Mouse (Mus musculus) MEL (cell line): ENCODE data around the gene Tmco5. TPM values are rescaled to one million over a fixed set of nuclear protein-coding genes. Genes with fewer than 3 reads are reported as not detected.

Source experiments
- DNase-seq: peaks from one replicate; pipeline ENCODE4 v3.0.0; 2011; ENCODE audit warnings: low read depth, low spot score
- H3K27ac ChIP-seq: 2 replicates; pipeline ENCODE4 v1.5.1; 2012; ENCODE audit warnings: low read depth, mild to moderate bottlenecking, control low read depth, low read length, moderate library complexity; ENCODE audit not compliant: control insufficient read depth
- H3K27me3 ChIP-seq, 2 experiments: fragments of 150-350 bp in 1 of 2; sonication (generic) in 1 of 2; 2 replicates each; pipeline ENCODE4 v1.6.1; 2012; ENCODE audit warnings: low read length in 2 of 2, mild to moderate bottlenecking in 2 of 2, improper control_type of control experiment in 1 of 2, moderate library complexity in 1 of 2; ENCODE audit not compliant: insufficient read depth in 2 of 2, control insufficient read depth in 1 of 2
- H3K36me3 ChIP-seq, 2 experiments: 2 replicates each; pipeline ENCODE4 v1.6.1; 2012 to 2014; ENCODE audit warnings: low read length in 2 of 2, improper control_type of control experiment in 1 of 2, inconsistent platforms in 1 of 2, mild to moderate bottlenecking in 1 of 2; ENCODE audit not compliant: insufficient read depth in 2 of 2, control insufficient read depth in 1 of 2
- H3K4me1 ChIP-seq, 2 experiments: fragments of 150-350 bp in 1 of 2; sonication (generic) in 1 of 2; 2 replicates each; pipeline ENCODE4 v1.6.1; 2012; ENCODE audit warnings: low read length in 2 of 2, improper control_type of control experiment in 1 of 2, mild to moderate bottlenecking in 1 of 2; ENCODE audit not compliant: insufficient read depth in 2 of 2, control insufficient read depth in 1 of 2
- H3K4me3 ChIP-seq, 2 experiments: fragments of 150-350 bp in 1 of 2; sonication (generic) in 1 of 2; 2 replicates each; pipeline ENCODE4 v1.5.1; 2012; ENCODE audit warnings: low read depth in 2 of 2, low read length in 2 of 2, mild to moderate bottlenecking in 2 of 2, moderate library complexity in 2 of 2, control low read depth in 1 of 2, improper control_type of control experiment in 1 of 2; ENCODE audit not compliant: control insufficient read depth in 1 of 2, insufficient read depth in 1 of 2
- H3K79me2 ChIP-seq: 2 replicates; pipeline ENCODE4 v1.6.1; 2012; ENCODE audit warnings: mild to moderate bottlenecking, low read length, moderate library complexity; ENCODE audit not compliant: control insufficient read depth, poor library complexity, insufficient read depth
- H3K9ac ChIP-seq: 2 replicates; pipeline ENCODE4 v1.6.1; 2012; ENCODE audit warnings: low read depth, mild to moderate bottlenecking, control low read depth, low read length, moderate library complexity; ENCODE audit not compliant: control insufficient read depth, poor library complexity, severe bottlenecking
- H3K9me3 ChIP-seq: fragments of 150-350 bp; sonication (generic); replicated peaks from 2 replicates; pipeline ENCODE4 v1.6.1; 2012; ENCODE audit warnings: mild to moderate bottlenecking, low read length, improper control_type of control experiment, moderate library complexity; ENCODE audit not compliant: insufficient read depth
- BHLHE40 ChIP-seq: IDR thresholded peaks from 2 replicates; pipeline ENCODE4 v1.6.1; 2012; ENCODE audit warnings: low read depth, mild to moderate bottlenecking, inconsistent platforms, low read length, improper control_type of control experiment, borderline replicate concordance
- CHD2 ChIP-seq: IDR thresholded peaks from 2 replicates; pipeline ENCODE4 v1.6.1; 2011; ENCODE audit warnings: low read length, improper control_type of control experiment
- CTCF ChIP-seq, 3 experiments: IDR thresholded peaks in 2 of 3; conservative IDR thresholded peaks in 1 of 3; 2 replicates each; pipeline ENCODE4 v1.5.1; 2011 to 2012; ENCODE audit warnings: low read length in 3 of 3, low read depth in 2 of 3, mild to moderate bottlenecking in 2 of 3, improper control_type of control experiment in 1 of 3, inconsistent platforms in 1 of 3, mixed read lengths in 1 of 3, moderate library complexity in 1 of 3; ENCODE audit not compliant: control insufficient read depth in 1 of 3, insufficient read depth in 1 of 3, poor library complexity in 1 of 3, severe bottlenecking in 1 of 3
- E2F4 ChIP-seq: IDR thresholded peaks from 2 replicates; pipeline ENCODE4 v1.6.1; 2011; ENCODE audit warnings: low read depth, low read length, improper control_type of control experiment, borderline replicate concordance
- ELF1 ChIP-seq: IDR thresholded peaks from 2 replicates; pipeline ENCODE4 v1.6.1; 2014; ENCODE audit warnings: low read depth, mild to moderate bottlenecking, inconsistent platforms, low read length, improper control_type of control experiment, moderate library complexity
- ETS1 ChIP-seq: IDR thresholded peaks from 2 replicates; pipeline ENCODE4 v1.6.1; 2012; ENCODE audit warnings: low read depth, mild to moderate bottlenecking, inconsistent platforms, low read length, improper control_type of control experiment, moderate library complexity
- HCFC1 ChIP-seq: IDR thresholded peaks from 2 replicates; pipeline ENCODE4 v1.6.1; 2012; ENCODE audit warnings: low read depth, mild to moderate bottlenecking, inconsistent platforms, low read length, improper control_type of control experiment, moderate library complexity
- JUND ChIP-seq: IDR thresholded peaks from 2 replicates; pipeline ENCODE4 v1.6.1; 2011; ENCODE audit warnings: low read depth, mild to moderate bottlenecking, improper control_type of control experiment, low read length
- KAT2A ChIP-seq: conservative IDR thresholded peaks from 2 replicates; pipeline ENCODE4 v1.6.1; 2012; ENCODE audit warnings: low read depth, low read length, improper control_type of control experiment, inconsistent platforms
- MAX ChIP-seq: IDR thresholded peaks from 2 replicates; pipeline ENCODE4 v1.6.1; 2011; ENCODE audit warnings: low read length, improper control_type of control experiment
- MEF2A ChIP-seq: IDR thresholded peaks from 2 replicates; pipeline ENCODE4 v1.6.1; 2014; ENCODE audit warnings: low read depth, mild to moderate bottlenecking, inconsistent platforms, low read length, improper control_type of control experiment; ENCODE audit not compliant: poor library complexity, insufficient replicate concordance, severe bottlenecking; ENCODE audit errors: extremely low read depth
- MXI1 ChIP-seq: IDR thresholded peaks from 2 replicates; pipeline ENCODE4 v1.6.1; 2011; ENCODE audit warnings: mild to moderate bottlenecking, low read depth, low read length, improper control_type of control experiment
- MYC ChIP-seq: IDR thresholded peaks from 2 replicates; pipeline ENCODE4 v1.6.1; 2011; ENCODE audit warnings: low read depth, mild to moderate bottlenecking, low read length, improper control_type of control experiment, moderate library complexity
- NELFE ChIP-seq: IDR thresholded peaks from 2 replicates; pipeline ENCODE4 v1.6.1; 2011; ENCODE audit warnings: low read depth, low read length, improper control_type of control experiment
- POLR2A ChIP-seq, 2 experiments: IDR thresholded peaks; 2 replicates each; pipeline ENCODE4 v1.6.1; 2011 to 2012; ENCODE audit warnings: low read length in 2 of 2, mild to moderate bottlenecking in 2 of 2, control low read depth in 1 of 2, improper control_type of control experiment in 1 of 2, low read depth in 1 of 2, moderate library complexity in 1 of 2; ENCODE audit not compliant: control insufficient read depth in 1 of 2, insufficient read depth in 1 of 2, poor library complexity in 1 of 2
- POLR2AphosphoS5 ChIP-seq: IDR thresholded peaks from 2 replicates; pipeline ENCODE4 v1.6.1; 2012; ENCODE audit warnings: low read depth, borderline replicate concordance, mild to moderate bottlenecking, inconsistent platforms, low read length, moderate library complexity, mixed read lengths
- RCOR1 ChIP-seq: IDR thresholded peaks from 2 replicates; pipeline ENCODE4 v1.6.1; 2012; ENCODE audit warnings: low read depth, mild to moderate bottlenecking, inconsistent platforms, low read length, improper control_type of control experiment
- SMC3 ChIP-seq: IDR thresholded peaks from 2 replicates; pipeline ENCODE4 v1.6.1; 2011; ENCODE audit warnings: low read depth, low read length, improper control_type of control experiment
- TBP ChIP-seq: IDR thresholded peaks from 2 replicates; pipeline ENCODE4 v1.8.0; 2011; ENCODE audit warnings: low read depth, low read length, improper control_type of control experiment
- TCF12 ChIP-seq: IDR thresholded peaks from 2 replicates; pipeline ENCODE4 v1.6.1; 2014; ENCODE audit warnings: low read depth, mild to moderate bottlenecking, inconsistent platforms, low read length, improper control_type of control experiment, moderate library complexity
- USF1 ChIP-seq: IDR thresholded peaks from 2 replicates; pipeline ENCODE4 v1.6.1; 2014; ENCODE audit warnings: low read depth, mild to moderate bottlenecking, inconsistent platforms, low read length, improper control_type of control experiment, moderate library complexity
- USF2 ChIP-seq, 2 experiments: IDR thresholded peaks; 2 replicates each; pipeline ENCODE4 v1.6.1; 2011 to 2012; ENCODE audit warnings: improper control_type of control experiment in 2 of 2, low read length in 2 of 2, borderline replicate concordance in 1 of 2, inconsistent platforms in 1 of 2, low read depth in 1 of 2, mild to moderate bottlenecking in 1 of 2; ENCODE audit not compliant: insufficient read depth in 1 of 2
- ZKSCAN1 ChIP-seq: IDR thresholded peaks from 2 replicates; pipeline ENCODE4 v1.6.1; 2012; ENCODE audit warnings: low read depth, mild to moderate bottlenecking, inconsistent platforms, low read length, improper control_type of control experiment, moderate library complexity
- ZMIZ1 ChIP-seq: IDR thresholded peaks from 2 replicates; pipeline ENCODE4 v1.6.1; 2012; ENCODE audit warnings: low read depth, mild to moderate bottlenecking, inconsistent platforms, low read length, improper control_type of control experiment, moderate library complexity
- ZNF384 ChIP-seq: IDR thresholded peaks from 2 replicates; pipeline ENCODE4 v1.6.1; 2012; ENCODE audit warnings: low read depth, mild to moderate bottlenecking, inconsistent platforms, low read length, improper control_type of control experiment
- polyA plus RNA-seq, 2 experiments: library from polyadenylated mRNA; stranded (reverse) in 1 of 2; unstranded in 1 of 2; fragments of >175 nt in 1 of 2; fragments of >200 nt in 1 of 2; gene quantifications; 2 replicates each; pipeline versions ENCODE4 v1.2.1 to v1.2.4; 2012; ENCODE audit warnings: low replicate concordance in 2 of 2, low read depth in 1 of 2; ENCODE audit not compliant: insufficient read length in 2 of 2, insufficient read depth in 1 of 2, missing spikeins in 1 of 2
- total RNA-seq: library from RNA; depleted of rRNA; stranded (reverse); fragments of 300-350 nt; gene quantifications from 2 replicates; pipeline ENCODE4 v1.2.3, GENCODE M21; 2012

Gene Tmco5
- total and polyA plus RNA-seq, 3 experiments = not detected

- no peak overlapping the region for H3K4me3 ChIP-seq
- H3K79me2 ChIP-seq = no peaks in the 10 kb centered on the region
- no peaks in the 10 kb centered on the region for H3K4me1 ChIP-seq
- H3K27me3 ChIP-seq = no peaks in the 10 kb centered on the region
- H3K9ac ChIP-seq = no peak overlapping the region
- no peak overlapping the region for H3K27ac ChIP-seq
- no peak for DNase-seq
- no peaks in the 10 kb centered on the region for H3K36me3 ChIP-seq
- TF ChIP-seq POLR2A (IDR thresholded peaks at IDR 0.05; ENCODE audit: control insufficient read depth in 1 of 2, insufficient read depth in 1 of 2, low read depth in 1 of 2, low read length in 2 of 2, poor library complexity in 1 of 2) (no peak), E2F4 (no peak), TBP (no peak)
- no peaks in the 10 kb centered on the region for H3K9me3 ChIP-seq
These were observed 40.1 kb downstream of the Tmco5 start for GRCm38 (mm10) chr2:116918598-116918997.

DNA sequence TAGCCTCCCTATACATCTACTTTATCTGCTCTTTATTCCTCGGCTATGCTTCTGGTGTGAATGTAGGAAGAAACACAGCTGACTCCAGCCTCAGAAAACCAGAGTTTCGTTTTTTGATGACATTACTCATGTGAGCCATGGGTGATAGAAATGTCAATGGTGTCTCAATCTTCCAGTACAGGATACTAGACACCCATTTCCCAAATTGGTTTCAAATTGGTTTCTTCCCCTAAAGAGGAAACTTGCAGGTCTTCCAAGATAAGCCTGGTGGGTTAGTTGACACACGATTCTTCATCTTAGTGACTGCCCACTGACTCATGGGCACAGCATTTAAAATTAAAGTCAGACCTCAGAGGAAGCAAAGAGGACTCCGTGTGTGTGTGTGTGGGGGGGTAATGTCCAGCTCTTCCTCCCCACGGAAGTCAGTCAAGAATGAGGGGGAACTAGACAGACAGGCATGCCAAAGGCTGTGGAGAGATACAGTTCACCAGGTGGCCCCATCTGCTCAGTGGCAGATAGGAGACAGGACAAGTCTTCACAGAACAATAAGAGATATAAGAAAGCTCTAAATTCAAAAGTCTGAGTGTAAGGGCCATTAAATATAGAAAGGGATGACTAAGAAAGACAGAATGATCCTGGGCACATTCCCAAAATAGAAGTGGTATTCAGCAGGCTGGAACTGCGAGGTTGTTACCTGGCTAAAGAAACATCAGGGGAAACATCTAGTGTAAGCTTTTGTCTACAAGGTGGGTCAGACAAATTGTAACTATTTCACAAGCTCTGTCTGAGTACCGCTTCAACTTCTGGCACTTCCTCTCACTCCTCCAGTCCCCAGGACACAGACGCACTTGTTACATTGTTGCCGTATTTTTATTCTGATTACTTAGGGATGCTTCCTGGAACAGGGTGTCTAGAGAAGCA is 44.3 kb downstream of the Tmco5 start:
- H3K9me3 ChIP-seq = no peaks in the 10 kb centered on the region
- no peaks in the 10 kb centered on the region for H3K27me3 ChIP-seq
- no peaks in the 10 kb centered on the region for H3K4me1 ChIP-seq
- no peak for DNase-seq
- H3K9ac ChIP-seq = no peak overlapping the region
- no peaks in the 10 kb centered on the region for H3K79me2 ChIP-seq
- H3K27ac ChIP-seq = no peak overlapping the region
- TF ChIP-seq MYC (no peak), POLR2AphosphoS5 (no peak), RCOR1 (no peak), MAX (no peak), USF1 (no peak), NELFE (no peak), ETS1 (no peak), MEF2A (no peak)
- no peaks in the 10 kb centered on the region for H3K36me3 ChIP-seq
- H3K4me3 ChIP-seq = no peak overlapping the region

DNA sequence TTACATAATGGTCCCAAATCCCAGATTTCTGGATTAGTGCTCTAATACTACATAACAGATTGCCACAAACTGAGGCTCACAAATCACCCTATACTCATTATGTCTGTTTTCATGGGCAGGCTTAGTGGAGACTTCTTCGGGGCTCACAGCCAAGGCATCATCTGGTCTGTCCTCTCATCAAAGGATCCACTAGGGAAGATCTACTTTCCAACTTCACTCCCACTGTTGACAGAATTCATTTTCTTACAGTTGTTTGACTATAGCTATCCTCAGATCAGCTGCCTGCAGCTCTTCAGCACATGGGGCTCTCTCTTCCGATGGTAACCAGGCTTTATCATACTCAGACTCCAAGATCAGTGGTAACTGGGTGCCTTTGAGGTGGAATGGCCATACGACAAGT is 45.2 kb downstream of the Tmco5 start:
- Histone ChIP-seq H3K36me3 (no peaks in the 10 kb centered on the region), H3K9ac (no peak overlapping the region), H3K27ac (no peak overlapping the region), H3K4me1 (no peaks in the 10 kb centered on the region), H3K79me2 (no peaks in the 10 kb centered on the region), H3K9me3 (no peaks in the 10 kb centered on the region), H3K4me3 (no peak overlapping the region), H3K27me3 (no peaks in the 10 kb centered on the region)
- no peak for DNase-seq
- TF ChIP-seq ZKSCAN1 (no peak), BHLHE40 (no peak), ZNF384 (no peak), POLR2A (IDR thresholded peaks at IDR 0.05; ENCODE audit: control insufficient read depth in 1 of 2, insufficient read depth in 1 of 2, low read depth in 1 of 2, low read length in 2 of 2, poor library complexity in 1 of 2) (no peak), JUND (no peak), CHD2 (no peak), TCF12 (no peak), CTCF (IDR thresholded peaks at IDR 0.05 in 2 of 3, conservative IDR thresholded peaks at IDR 0.05 in 1 of 3; ENCODE audit: control insufficient read depth in 1 of 3, insufficient read depth in 1 of 3, low read depth in 2 of 3, low read length in 3 of 3, poor library complexity in 1 of 3, severe bottlenecking in 1 of 3) (no peak), SMC3 (no peak), KAT2A (no peak), ELF1 (no peak), ZMIZ1 (no peak), MYC (no peak), USF2 (IDR thresholded peaks at IDR 0.05; ENCODE audit: borderline replicate concordance in 1 of 2, insufficient read depth in 1 of 2, low read depth in 1 of 2, low read length in 2 of 2) (no peak), USF1 (no peak), HCFC1 (no peak), MXI1 (no peak)
